Comparison of ENCODE assay signal across 8 mouse cellular contexts in genomic region chr5:147186781-147187551, GRCm38 (mm10). TPM values are rescaled to one million over a fixed set of nuclear protein-coding genes. Genes with fewer than 3 reads are reported as not detected.
DNase-seq lines count a peak whose midpoint lies in the region; ATAC-seq and TF ChIP-seq lines count a peak whose summit lies in the region.

No protein-coding gene starts in this region.

- peaks cover 75% of the 10 kb centered on the region for H3K27me3 ChIP-seq in heart, postnatal 0 days (ENCODE audit: control insufficient read depth, insufficient read depth, low read length)
- peaks cover 71% of the 10 kb centered on the region for H3K27me3 ChIP-seq in liver, embryonic 16.5 days (ENCODE audit: control insufficient read depth, insufficient read depth, low read depth, low read length)

- WGBS in heart, postnatal 0 days: 1% methylated on average over 37 of the region's 37 CpGs
- WGBS in liver, embryonic 16.5 days (ENCODE audit: insufficient replicate concordance): 1% methylated on average over 37 of the region's 37 CpGs

- no peak for TF ChIP-seq EP300 in heart, postnatal 0 days (IDR thresholded peaks at IDR 0.05; ENCODE audit: low read depth)

- H3K4me3 ChIP-seq in layer of hippocampus, adult 2 months: peak overlapping the region; percentile 30
- peak overlapping the region; percentile 46 for H3K4me3 ChIP-seq in heart, postnatal 0 days (ENCODE audit: low read depth, low read length)
- peak overlapping the region; percentile 42 for H3K4me3 ChIP-seq in liver, embryonic 16.5 days (ENCODE audit: low read depth, low read length)

- no peak overlapping the region for H3K27ac ChIP-seq in layer of hippocampus, adult 2 months
- H3K27ac ChIP-seq in heart, postnatal 0 days (ENCODE audit: low read depth): no peak overlapping the region
- no peak overlapping the region for H3K27ac ChIP-seq in liver, embryonic 16.5 days (ENCODE audit: low read length)

- no peak for TF ChIP-seq POLR2A in brain, embryonic 14.5 days (IDR thresholded peaks at IDR 0.05; ENCODE audit: borderline replicate concordance, extremely low read depth, insufficient read depth, insufficient read length, poor library complexity, severe bottlenecking)

- ATAC-seq in heart, postnatal 0 days (ENCODE audit: insufficient read depth, low read depth): no peak
- ATAC-seq in liver, embryonic 16.5 days (ENCODE audit: low read depth): no peak

- no peaks in the 10 kb centered on the region for H3K36me3 ChIP-seq in heart, postnatal 0 days (replicated peaks; ENCODE audit: control insufficient read depth, insufficient read depth, low read length)
- H3K36me3 ChIP-seq in liver, embryonic 16.5 days (ENCODE audit: control insufficient read depth, insufficient read depth): no peaks in the 10 kb centered on the region

- TF ChIP-seq CTCF in layer of hippocampus, adult 2 months (conservative IDR thresholded peaks at IDR 0.05): no peak
- no peak for TF ChIP-seq CTCF in brain, embryonic 14.5 days (IDR thresholded peaks at IDR 0.05; ENCODE audit: borderline replicate concordance, extremely low read depth, insufficient read depth, insufficient read length)
- TF ChIP-seq CTCF in heart, postnatal 0 days (IDR thresholded peaks at IDR 0.05; ENCODE audit: low read depth): no peak

- DNase-seq in layer of hippocampus, adult 2 months (ENCODE audit: low spot score in 2 of 2): no peak
- DNase-seq in layer of hippocampus, adult 9-11 months: no peak
- DNase-seq in brain, embryonic 14.5 days (ENCODE audit: low read depth): peak; percentile 73
- DNase-seq in heart, postnatal 0 days (ENCODE audit: low spot score): no peak
- no peak for DNase-seq in testis, postnatal 14 days (ENCODE audit: low spot score)
- DNase-seq in gastrocnemius, postnatal 10 days: no peak
- DNase-seq in adrenal gland, adult 8-10 months: no peak

- peaks cover 12% of the 10 kb centered on the region for H3K4me1 ChIP-seq in heart, postnatal 0 days (ENCODE audit: control insufficient read depth, insufficient read depth)
- no peaks in the 10 kb centered on the region; the same call in 1 of the 2 replicates for H3K4me1 ChIP-seq in liver, embryonic 16.5 days (ENCODE audit: control insufficient read depth, low read depth, low read length)

- peak overlapping the region; percentile 54 for H3K4me2 ChIP-seq in heart, postnatal 0 days (ENCODE audit: low read depth, low read length)
- peak overlapping the region; percentile 46 for H3K4me2 ChIP-seq in liver, embryonic 16.5 days (ENCODE audit: low read depth, low read length)

- H3K9me3 ChIP-seq in heart, postnatal 0 days (replicated peaks; ENCODE audit: control insufficient read depth, low read length): 0 out of 2 replicates have a peak, but pooled peaks cover 6% of the 10 kb centered on the region
- no peaks in the 10 kb centered on the region for H3K9me3 ChIP-seq in liver, embryonic 16.5 days (replicated peaks; ENCODE audit: control insufficient read depth, low read length)

- no peak overlapping the region for H3K9ac ChIP-seq in heart, postnatal 0 days (replicated peaks; ENCODE audit: low read depth, low read length)
- no peak overlapping the region for H3K9ac ChIP-seq in liver, embryonic 16.5 days (ENCODE audit: low read depth, low read length)

RNA-seq across cellular contexts. Expression of gene Gsx1, which starts 1.5 kb away (rescaled TPM):
- total RNA-seq in layer of hippocampus, adult 2 months (2021): under 1 TPM; 0.20 to 0.52 TPM
- polyA plus RNA-seq in brain, embryonic 14.5 days (2012; rRNA removed): 9.8 and 11.2 TPM in 2 replicates
- not detected in 2 replicates for total RNA-seq in heart, postnatal 0 days (2014; rRNA removed; ENCODE audit: low replicate concordance)
- not detected in 2 replicates for polyA plus RNA-seq in heart, postnatal 0 days (2015; fragmentation: Nextera tagmentation; extraction: Ambion mirVana)
- polyA plus RNA-seq in liver, embryonic 16.5 days (2015; fragmentation: Nextera tagmentation; extraction: Ambion mirVana): not detected in 2 replicates
- not detected for total RNA-seq in gastrocnemius, postnatal 10 days (2021)
- total RNA-seq in adrenal gland, adult 8-10 months (2022): not detected
